Mouse (Mus musculus): ENCODE results near the gene Slc41a2.
A peak's percentile ranks its signal among the peaks of the same experiment; 100 is the strongest.

Gene Slc41a2

DNA sequence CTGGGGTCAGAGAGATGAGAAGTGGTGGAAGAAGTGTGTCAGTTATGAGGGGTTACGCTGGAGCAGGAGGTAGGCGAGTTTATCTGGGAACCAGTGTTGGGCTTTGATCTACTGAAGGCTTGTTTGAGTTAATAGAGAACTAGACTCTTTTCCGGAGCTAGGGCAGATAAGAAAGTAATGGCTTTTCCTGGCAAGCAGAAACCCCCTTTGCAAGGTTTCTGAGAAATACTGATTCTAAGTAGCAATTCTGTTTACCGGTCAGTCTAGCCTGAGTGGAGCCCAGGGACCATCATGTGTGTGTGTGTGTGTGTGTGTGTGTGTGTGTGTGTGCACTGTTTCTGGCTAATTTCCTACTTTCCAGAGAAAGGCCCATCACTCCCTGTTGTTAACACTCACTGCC, 109.1 kb downstream of the Slc41a2 start:
- DNase-seq (ENCODE audit: low read depth, low spot score): no peak

DNA sequence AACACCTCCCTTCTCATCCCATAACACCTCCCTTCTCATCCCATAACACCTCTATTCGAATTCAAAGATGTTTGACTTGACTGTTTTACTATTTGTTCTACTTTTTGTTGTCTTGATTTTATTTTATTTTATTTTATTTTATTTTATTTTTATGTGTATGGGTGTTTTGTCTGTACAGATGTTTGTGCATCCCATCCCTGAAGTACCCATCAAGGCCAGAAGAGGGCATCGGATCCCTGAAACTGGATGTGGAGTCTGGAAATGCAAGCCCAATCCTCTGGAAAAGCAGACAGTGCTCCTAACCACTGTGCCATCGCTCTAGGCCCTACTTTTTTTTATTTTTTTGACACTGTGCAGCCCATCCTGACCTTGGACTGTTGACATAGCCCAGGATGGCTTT, 112.7 kb downstream of the Slc41a2 start:
- peak; percentile 35 for DNase-seq (ENCODE audit: low read depth, low spot score)

DNA sequence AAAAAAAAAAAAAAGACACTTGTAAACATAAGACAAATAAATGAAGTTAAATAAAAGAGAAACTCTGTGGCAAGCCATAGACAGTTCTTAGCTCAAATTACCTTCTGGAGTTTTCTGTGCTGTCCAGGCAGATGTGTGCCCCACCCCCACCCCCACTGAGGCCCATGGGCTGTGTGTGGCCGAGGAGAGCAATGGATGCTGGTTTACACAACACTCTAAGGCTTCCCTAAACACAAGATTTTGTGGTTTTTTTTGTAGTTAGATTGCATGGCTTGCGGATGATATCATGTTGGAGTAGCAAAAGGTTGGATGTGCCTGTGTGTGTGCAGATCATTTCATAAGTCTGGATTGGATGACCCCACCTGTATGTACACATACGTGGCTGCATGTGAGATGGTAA, 116.8 kb downstream of the Slc41a2 start:
- no peak for DNase-seq (ENCODE audit: low read depth, low spot score)

DNA sequence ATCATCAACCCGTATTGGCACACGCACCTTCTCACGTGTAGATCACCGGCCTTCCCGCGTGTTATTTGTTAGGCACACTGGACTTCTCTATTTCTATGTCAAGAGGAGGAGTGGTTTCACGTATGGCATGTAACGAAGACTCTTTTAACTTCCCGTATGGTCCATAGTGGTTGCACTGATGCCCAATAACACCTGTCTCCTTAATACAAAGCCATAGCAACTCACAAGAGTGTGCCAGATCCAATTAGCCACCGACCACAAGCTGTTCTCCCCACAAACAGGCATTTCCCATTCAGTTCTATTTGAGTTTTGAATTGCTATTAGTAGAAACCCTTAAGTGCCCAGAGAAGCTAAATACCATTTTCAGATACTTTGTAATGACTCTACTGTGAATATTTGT, 117.5 kb downstream of the Slc41a2 start:
- no peak for DNase-seq (ENCODE audit: low read depth, low spot score)

DNA sequence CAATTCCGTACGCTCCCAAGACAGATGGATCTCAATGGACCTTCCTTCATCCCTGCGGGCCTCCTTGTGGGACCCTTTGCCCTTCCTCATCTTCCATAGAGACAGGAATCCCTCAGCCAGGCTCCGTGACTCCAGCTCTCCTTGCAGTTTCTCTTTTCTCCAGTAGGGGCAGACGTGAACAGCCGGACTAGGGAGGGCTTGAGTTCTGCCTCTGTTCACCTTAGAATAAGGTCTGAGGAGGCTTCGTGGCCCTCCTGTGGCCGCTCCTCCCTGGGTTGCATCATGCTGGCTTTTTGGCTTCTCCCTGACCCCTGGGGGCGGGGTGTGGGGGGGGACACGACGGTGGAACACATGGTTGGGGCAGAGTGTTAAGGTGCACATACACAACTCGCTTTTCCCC, 118.0 kb downstream of the Slc41a2 start:
- peak; percentile 72 for DNase-seq (ENCODE audit: low read depth, low spot score)

DNA sequence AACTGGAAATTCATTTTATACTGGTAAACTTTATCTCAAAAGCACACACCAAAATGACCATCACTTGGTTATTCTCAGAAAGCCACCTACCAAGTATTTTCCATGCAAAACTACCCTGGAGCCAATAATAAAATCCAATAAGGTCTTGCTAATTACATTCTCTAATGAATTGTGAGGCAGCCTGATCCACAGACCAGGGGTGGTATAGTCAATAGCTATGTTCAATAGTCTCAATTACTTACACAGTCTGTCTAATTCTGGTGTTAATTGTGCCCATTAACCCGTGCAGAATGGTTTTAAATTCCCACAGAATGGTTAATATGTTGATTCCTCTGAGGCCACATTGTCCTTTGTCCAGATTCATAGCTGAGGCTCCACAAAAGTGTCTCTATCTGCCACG, 118.9 kb downstream of the Slc41a2 start:
- DNase-seq (ENCODE audit: low read depth, low spot score): no peak

DNA sequence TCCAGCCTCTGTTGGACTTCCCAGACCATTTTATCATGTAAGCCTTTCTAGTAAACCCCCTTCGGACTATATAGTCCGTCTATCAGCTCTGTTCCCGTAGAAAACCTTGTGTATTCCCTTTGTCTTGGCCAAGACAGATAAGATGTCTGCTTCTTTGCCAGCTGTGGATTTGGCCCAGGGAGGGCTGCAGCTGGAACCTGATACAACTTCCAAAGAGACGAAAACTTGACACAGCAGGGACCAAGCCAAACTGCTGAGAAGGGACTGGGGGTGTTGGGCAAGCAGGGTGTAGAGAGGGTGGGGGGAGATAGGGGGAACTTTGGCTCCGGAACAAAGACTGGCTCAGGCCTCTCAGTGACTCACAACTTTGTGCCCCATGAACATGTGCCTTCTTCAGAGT, 120.4 kb downstream of the Slc41a2 start:
- DNase-seq (ENCODE audit: low read depth, low spot score): no peak

DNA sequence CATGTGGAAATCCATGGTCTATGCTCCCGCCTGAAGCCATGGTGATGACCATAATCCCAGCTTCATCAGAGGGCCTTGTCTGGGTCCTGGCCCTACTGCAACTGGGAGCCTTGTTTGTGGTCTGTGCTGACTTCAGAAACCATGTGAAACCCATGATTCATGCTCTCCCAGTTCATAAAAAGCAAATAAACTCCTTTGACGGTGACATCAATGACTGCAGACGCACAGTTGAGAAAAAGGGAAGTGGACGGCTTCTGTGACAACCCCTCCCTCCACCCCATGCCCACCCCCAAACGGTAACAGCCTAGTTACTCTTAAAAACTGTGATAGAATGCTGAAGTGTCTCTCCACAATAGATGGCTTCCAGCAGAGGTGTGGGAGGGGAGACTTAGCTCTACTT, 122.1 kb downstream of the Slc41a2 start:
- DNase-seq (ENCODE audit: low read depth, low spot score): no peak

DNA sequence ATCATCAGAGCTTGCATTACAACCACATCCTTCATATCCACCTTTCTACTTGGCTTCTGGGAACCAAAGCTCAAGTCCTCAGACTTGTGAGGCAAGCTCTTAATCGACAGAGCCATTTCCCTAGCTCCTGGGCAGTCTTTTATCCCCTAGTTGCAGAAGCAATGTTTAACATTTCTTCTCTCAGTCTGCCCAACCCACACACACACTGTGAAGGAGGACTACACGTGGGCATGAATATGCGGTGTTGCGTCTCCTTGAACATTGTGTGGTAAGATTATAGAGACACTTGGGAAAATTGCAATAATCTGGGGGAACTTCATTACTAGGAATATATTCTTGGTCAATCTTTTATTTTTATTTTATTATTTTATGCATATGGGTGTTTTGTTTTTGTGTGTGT, 125.1 kb downstream of the Slc41a2 start:
- DNase-seq (ENCODE audit: low read depth, low spot score): no peak

DNA sequence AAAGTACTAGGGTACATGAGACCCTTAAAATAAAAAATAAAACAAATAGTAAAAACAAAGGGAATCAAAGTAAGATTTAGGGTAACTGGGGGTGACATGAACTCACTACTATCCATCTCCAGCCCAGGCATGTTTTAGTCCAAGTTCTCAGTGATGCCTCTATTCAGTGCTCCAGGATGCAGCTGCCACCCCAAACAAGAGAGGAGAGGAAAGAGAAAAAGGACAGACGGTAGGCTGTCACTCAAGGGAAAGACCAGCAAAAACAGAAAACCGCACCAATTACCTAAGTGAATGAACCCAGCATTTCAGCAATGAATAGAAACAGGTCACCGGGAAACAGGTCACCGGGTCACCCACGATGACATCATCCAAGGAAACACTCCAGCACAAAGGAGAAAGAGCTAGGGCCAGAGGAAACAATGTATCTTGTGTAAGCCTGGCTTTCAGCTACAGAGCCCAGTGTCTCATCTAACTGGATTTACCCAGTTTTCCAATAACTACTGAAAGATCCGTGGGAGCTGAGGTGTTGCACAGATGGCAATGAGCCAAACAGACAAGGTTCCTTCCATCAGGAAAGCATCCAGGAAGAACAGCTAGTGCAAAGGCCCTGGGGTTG, 126.6 kb downstream of the Slc41a2 start:
- peak; percentile 35 for DNase-seq (ENCODE audit: low read depth, low spot score)

DNA sequence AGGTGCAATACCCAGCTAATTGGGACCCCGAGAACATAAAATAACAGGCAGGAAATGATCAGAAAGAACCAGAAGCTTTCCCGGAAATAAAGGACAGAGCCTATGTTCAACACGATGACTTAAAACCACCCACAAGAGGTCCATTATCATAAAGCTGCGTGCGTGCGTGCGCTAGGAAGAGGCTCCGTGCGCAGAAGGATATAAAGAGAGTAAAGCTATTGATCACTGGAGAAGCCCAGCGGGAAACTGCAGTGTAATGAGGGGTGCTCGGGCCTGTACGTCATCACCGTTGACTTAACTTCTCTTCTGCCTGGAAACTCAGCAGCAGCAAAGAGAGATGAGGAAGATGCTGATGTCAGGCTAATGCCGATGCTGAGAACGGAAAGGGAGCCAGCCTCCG, 127.6 kb downstream of the Slc41a2 start:
- no peak for DNase-seq (ENCODE audit: low read depth, low spot score)

DNA sequence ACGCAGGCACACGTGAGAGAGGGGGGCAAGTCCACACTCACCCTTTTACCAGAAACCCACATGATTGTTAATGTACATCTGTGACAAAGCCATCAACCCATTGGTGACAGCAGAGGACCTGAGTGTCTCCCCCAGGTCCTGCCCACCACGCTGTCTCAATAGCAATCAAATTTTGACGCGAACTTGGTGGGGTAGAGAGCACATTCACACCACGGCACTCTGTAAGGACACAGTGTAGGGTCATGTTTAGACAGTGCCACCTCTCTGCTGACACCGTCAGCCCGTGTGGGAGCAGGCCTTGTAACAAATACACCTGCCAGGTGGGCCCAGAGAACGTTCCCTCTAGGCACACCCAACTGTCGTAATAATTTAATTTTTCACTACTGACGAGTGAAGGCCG, 128.3 kb downstream of the Slc41a2 start:
- no peak for DNase-seq (ENCODE audit: low read depth, low spot score)

DNA sequence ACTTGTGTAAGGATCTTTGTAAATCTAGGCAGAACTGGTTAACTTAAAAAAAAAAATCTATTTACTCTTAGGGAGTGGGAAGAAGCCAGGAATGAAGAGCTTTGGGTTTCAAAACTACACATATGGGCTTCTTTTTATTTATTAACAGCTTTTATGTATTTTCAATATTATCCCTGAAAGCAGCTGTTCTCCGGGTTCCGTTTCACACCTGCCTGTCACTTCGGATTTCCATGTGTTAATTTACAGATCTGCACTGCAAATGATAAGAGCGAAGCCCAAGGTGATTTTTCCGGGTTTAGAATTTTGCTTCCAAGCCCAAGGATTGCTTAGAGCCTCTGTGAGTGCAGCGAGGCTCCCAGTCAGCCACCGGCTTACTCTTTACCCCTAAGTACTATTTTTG, 129.2 kb downstream of the Slc41a2 start:
- DNase-seq (ENCODE audit: low read depth, low spot score): no peak

DNA sequence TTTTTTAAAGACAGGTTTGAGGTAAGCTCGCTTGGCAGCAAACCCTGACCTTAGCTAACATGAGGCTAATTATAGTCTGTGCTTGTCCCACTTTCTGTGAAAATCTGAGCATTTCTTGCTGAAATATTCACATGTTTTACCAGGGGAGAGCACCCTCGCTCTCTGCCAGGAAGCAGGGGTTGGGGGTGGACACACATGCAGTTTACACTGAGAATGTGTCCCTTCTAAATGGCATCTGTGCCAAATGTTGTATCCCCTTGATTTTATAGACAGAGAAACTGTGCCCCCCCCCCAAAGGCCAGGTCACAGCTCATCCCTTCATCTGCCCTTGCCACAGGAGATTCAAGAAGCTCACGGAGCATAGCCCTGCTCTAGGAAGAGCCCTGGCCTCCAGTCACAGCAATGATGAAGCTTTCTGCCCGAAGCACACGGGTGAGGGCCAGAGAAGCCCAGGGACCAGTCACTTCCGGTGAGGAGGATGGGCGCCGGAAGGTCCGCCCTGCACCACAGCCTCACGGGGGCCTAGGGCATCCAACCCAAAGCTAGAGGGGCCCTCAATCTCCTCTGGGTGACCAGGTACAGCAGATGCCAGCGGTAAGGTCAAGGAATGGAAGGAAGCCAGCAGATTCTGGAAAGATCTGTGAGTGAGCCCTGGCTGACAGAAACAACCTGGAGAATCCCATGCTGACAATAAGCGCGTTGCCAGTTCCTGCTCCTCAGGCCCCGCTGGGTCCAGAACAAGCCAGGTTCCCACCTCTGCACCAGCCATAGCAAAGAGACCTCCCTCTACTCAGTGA, 134.6 kb downstream of the Slc41a2 start:
- DNase-seq (ENCODE audit: low read depth, low spot score): no peak

DNA sequence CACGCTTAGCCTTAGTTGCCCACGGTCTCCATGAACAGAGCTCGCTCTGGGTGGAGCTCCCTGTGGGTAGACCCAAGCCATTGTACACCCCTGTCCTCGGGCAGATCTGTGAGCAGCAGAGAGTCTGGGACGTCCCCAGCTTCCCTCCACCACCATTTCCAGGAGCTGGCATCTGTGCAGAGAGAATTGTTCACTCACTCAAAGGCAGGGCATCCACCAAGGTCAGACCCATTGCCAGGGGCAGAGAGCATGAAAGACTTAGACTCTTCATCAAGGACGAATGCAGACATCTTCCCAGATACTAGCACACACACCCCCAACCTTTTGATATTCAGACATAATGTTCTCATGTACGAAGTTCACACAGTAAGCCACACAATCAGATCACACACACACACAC, 136.2 kb downstream of the Slc41a2 start:
- no peak for DNase-seq (ENCODE audit: low read depth, low spot score)

DNA sequence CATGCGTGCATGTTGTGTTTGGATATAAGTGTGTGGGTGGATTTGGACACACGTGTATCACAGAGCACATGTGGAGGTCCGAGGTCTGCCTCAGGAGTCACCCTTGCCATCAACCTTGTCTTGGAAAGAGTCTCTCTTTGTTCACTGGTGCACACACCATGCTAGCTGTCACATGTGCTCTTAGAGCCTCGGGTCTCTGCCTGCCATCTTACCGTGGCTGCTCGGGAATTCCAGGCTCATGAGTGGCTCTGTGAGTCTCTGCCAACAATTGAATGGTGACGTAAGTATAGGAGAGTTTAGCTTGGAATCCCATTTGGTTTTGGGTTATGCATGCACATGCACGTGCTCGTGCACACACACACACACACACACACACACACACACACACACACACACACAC, 138.4 kb downstream of the Slc41a2 start:
- DNase-seq (ENCODE audit: low read depth, low spot score): no peak

DNA sequence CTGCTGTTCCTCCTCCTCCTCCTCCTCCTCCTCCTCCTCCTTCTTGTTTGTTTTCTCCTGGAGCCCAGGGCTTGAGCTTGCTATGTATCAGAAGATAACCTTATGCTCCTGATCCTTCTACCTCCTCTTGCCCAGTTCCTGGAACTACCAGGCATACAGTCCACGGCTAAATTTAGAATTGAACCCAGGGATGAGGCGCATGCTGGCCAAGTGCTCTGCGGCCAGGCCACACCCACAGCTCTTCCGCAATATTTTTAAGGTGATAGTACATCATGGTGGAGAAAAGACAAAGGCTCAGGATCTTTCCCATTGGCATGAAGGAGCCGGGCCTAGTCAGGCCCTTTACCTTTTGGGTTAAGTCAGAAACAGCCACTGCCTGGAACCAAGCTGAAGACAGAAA, 139.0 kb downstream of the Slc41a2 start:
- DNase-seq (ENCODE audit: low read depth, low spot score): no peak

DNA sequence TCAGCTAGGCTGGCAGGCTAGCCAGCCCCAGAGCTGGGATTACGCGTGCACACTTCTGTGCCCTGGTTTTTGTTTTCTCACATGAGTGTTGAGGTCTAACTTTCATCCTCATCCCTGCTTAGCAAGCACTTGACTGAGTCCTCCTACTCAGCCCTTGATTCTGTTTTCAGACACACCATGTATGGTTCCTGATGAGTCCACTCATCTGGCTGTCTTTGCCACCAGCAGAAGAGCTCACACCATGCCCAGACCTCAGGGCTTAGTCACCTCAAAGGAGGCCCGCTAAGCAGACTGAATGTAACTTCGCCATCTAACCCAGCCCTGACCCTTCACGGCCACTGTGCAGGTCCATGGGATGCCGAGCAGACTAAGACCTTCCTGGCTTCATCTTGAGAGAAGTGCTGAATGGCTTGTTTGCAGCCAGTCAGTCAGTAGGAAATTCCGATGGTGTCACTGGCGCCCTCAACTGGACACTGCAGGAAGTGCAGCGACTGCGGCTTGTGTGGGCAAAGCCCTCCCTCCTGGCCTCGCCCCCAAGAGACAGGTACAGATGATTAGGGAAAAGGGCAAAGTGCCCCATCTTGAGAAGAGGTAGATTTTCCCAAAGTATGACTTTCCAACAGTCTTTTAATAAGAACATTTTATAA, 139.9 kb downstream of the Slc41a2 start:
- DNase-seq (ENCODE audit: low read depth, low spot score): peak; percentile 59

DNA sequence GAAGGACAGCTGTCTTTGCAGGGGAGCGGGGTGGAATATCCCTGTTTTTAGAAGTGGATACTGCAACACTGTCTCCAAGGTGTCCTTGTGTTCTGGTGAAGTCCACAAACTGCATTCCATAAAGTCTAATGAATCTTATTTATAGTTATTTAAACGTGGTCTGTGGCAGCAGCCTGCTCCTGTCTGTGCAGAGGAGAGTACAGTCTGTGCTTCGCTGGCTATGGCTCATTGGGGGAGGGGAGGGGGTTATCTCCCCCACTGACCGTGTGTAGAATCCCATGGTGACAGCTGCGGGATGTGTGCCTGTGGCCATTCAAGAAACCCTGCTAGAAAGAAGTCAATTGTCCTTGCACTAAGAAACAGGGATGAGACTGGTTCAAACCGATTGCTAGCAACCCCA, 145.7 kb downstream of the Slc41a2 start:
- DNase-seq (ENCODE audit: low read depth, low spot score): no peak

DNA sequence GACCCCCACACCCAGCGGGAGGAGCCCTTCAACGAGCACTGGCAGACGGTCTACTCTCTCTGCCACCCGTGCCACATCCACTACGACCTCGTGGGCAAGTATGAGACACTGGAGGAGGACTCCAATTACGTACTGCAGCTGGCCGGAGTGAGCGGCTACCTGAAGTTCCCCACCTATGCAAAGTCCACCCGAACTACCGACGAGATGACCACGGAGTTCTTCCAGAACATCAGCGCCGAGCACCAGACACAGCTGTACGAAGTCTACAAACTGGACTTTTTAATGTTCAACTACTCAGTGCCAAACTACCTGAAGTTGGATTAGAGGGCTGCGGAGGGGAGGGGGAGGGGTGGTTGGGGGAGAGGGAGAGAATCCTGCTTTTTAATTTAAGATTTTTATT, 146.2 kb downstream of the Slc41a2 start:
- no peak for DNase-seq (ENCODE audit: low read depth, low spot score)

DNA sequence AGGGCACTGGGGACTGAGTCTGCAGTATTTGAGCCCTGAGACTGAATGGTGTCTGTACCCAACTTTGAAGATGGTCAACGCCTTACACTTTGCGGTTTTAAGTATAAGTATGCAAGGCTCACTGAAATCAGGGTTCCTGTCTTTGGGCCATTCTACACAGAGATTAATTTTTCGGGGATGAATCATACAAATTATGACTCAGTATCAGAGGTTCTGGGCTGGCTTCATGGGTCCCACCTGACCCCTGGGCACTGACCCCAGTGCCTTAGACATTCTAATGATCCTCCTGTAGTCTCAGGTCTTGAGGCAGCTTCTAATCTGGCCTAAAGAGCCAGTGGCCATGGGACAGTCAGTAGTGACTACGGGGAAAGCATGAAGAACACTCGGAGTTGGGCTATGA, 148.6 kb downstream of the Slc41a2 start:
- DNase-seq (ENCODE audit: low read depth, low spot score): no peak

DNA sequence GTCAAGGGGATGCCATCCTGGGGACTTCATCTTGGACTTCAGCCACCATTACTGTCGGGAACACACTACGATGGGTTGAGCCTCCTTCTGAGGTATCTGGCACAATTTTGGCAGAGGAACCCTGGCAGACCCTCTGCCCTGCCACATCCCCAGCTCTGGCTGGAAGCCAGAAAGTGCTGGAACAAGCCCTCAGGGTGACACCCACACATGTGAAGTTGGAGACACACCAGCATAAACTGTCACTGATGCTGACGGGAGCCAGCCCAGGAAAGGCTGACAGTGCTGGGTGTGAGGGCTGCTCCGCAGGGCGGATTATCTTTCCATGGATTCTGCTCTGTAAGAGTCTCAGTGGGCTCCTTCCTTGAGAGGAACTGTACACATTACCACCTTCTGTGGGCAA, 150.7 kb downstream of the Slc41a2 start:
- no peak for DNase-seq (ENCODE audit: low read depth, low spot score)

DNA sequence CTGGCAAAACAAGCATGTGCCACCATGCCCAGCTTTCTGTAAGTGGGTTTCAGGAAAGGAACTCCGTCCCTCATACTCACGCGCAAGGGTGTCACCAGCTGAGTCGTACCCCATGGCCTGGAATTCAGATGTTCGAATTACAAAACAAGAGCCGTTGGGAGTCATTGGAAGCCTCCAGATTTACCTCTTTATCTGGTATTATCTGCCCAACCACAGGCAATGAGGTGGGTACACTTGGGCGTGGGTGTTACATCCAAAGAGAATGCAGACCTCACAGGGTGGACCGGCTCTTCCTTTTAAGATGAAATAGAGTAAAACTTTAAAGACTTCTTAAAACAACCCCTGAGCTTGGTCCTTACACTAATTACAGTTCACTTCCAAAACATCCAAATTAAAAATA, 151.5 kb downstream of the Slc41a2 start:
- DNase-seq (ENCODE audit: low read depth, low spot score): no peak
